In genomic region chr11:21024111-21024510, GRCm38 (mm10) we compare ENCODE assay signal across 22 mouse cellular contexts.
DNase-seq lines count a peak whose midpoint lies in the region; ATAC-seq and TF ChIP-seq lines count a peak whose summit lies in the region.
"Had no signal": no experiment of that assay in that cellular context is flagged by ENCODE, and none has a peak within 500 bp of the region (broad histone marks: within the 10 kb centered on the region; RNA-seq: fewer than 3 reads in every experiment).

No protein-coding gene starts in this region.

- H3K4me3 ChIP-seq in forebrain, embryonic 16.5 days (replicated peaks; ENCODE audit: low read length): no peak overlapping the region
- H3K4me3 ChIP-seq in forebrain, embryonic 10.5 days: no peak overlapping the region
- H3K4me3 ChIP-seq in heart, embryonic 10.5 days: no peak overlapping the region
- H3K4me3 ChIP-seq in lung, adult 2 months (replicated peaks; ENCODE audit: extremely low read depth, low read depth, low read length): no peak overlapping the region
- H3K4me3 ChIP-seq: embryonic facial prominence, embryonic 10.5 days; forebrain, embryonic 15.5 days; hindbrain, embryonic 15.5 days; liver, embryonic 12.5 days; neural tube, embryonic 13.5 days had no signal

- H3K36me3 ChIP-seq in forebrain, embryonic 16.5 days (ENCODE audit: control insufficient read depth, insufficient read depth): no peaks in the 10 kb centered on the region
- no peaks in the 10 kb centered on the region for H3K36me3 ChIP-seq in forebrain, embryonic 10.5 days (replicated peaks)
- no peaks in the 10 kb centered on the region for H3K36me3 ChIP-seq in heart, embryonic 10.5 days
- H3K36me3 ChIP-seq: embryonic facial prominence, embryonic 10.5 days; forebrain, embryonic 15.5 days; hindbrain, embryonic 15.5 days; liver, embryonic 12.5 days; neural tube, embryonic 13.5 days had no signal

- no peak for TF ChIP-seq CTCF in lung, adult 2 months (IDR thresholded peaks at IDR 0.05; ENCODE audit: insufficient read depth, low read length)

- no peak for DNase-seq in forebrain, embryonic 10.5 days (ENCODE audit: extremely low spot score, low spot score)
- peak; percentile 33 for DNase-seq in heart, embryonic 10.5 days (ENCODE audit: low spot score)
- no peak for DNase-seq in heart, adult 9 months (ENCODE audit: low spot score in 2 of 2)
- DNase-seq in lung, postnatal 36 days: peak; percentile 41
- no peak for DNase-seq in lung, adult 2 months
- DNase-seq in natural killer cell, adult 2 months (ENCODE audit: low spot score in 2 of 2): no peak
- DNase-seq in cerebellum, postnatal 4 days (ENCODE audit: low spot score in 2 of 2): no peak
- DNase-seq: adrenal gland, adult 8-10 months; cerebellum, adult 18-20 months; cerebellum, postnatal 36 days; gastrocnemius, postnatal 25 days; kidney, adult 9 months; left cerebral cortex, postnatal 4 days; right cerebral cortex, postnatal 25 days; thymus, postnatal 14 days had no signal

- H3K9ac ChIP-seq in forebrain, embryonic 16.5 days (replicated peaks; ENCODE audit: low read depth, low read length): no peak overlapping the region
- H3K9ac ChIP-seq: forebrain, embryonic 15.5 days; hindbrain, embryonic 15.5 days; liver, embryonic 12.5 days; neural tube, embryonic 13.5 days had no signal

- peak; percentile 34; the same call in 1 of the 2 replicates for ATAC-seq in forebrain, embryonic 16.5 days
- ATAC-seq: forebrain, embryonic 15.5 days; liver, embryonic 12.5 days had no signal

- no peaks in the 10 kb centered on the region for H3K27me3 ChIP-seq in forebrain, embryonic 16.5 days (replicated peaks; ENCODE audit: control insufficient read depth, insufficient read depth, low read length)
- no peaks in the 10 kb centered on the region for H3K27me3 ChIP-seq in forebrain, embryonic 10.5 days (ENCODE audit: poor library complexity, severe bottlenecking)
- H3K27me3 ChIP-seq in heart, embryonic 10.5 days (ENCODE audit: insufficient read depth, poor library complexity, severe bottlenecking): no peaks in the 10 kb centered on the region
- H3K27me3 ChIP-seq: forebrain, embryonic 15.5 days; hindbrain, embryonic 15.5 days; liver, embryonic 12.5 days; neural tube, embryonic 13.5 days had no signal

- 55% methylated on average over 4 of the region's 4 CpGs for WGBS in forebrain, embryonic 16.5 days
- WGBS in forebrain, embryonic 10.5 days: 95% methylated on average over 4 of the region's 4 CpGs
- WGBS in heart, embryonic 10.5 days: 82% methylated on average over 4 of the region's 4 CpGs
- 38% methylated on average over 4 of the region's 4 CpGs for WGBS in lung, adult 2 months

- no peaks in the 10 kb centered on the region for H3K9me3 ChIP-seq in forebrain, embryonic 16.5 days (ENCODE audit: control insufficient read depth, low read length)
- peaks cover 4% of the 10 kb centered on the region; the same call in 1 of the 2 replicates for H3K9me3 ChIP-seq in forebrain, embryonic 10.5 days
- no peaks in the 10 kb centered on the region for H3K9me3 ChIP-seq in heart, embryonic 10.5 days
- H3K9me3 ChIP-seq: embryonic facial prominence, embryonic 10.5 days; forebrain, embryonic 15.5 days; hindbrain, embryonic 15.5 days; liver, embryonic 12.5 days; neural tube, embryonic 13.5 days had no signal

- H3K27ac ChIP-seq in forebrain, embryonic 16.5 days (ENCODE audit: low read length): no peak overlapping the region
- H3K27ac ChIP-seq in forebrain, embryonic 10.5 days: no peak overlapping the region
- H3K27ac ChIP-seq in heart, embryonic 10.5 days: no peak overlapping the region
- H3K27ac ChIP-seq: embryonic facial prominence, embryonic 10.5 days; forebrain, embryonic 15.5 days; hindbrain, embryonic 15.5 days; liver, embryonic 12.5 days; neural tube, embryonic 13.5 days had no signal

- no peak overlapping the region for H3K4me2 ChIP-seq in forebrain, embryonic 16.5 days (ENCODE audit: low read length)
- H3K4me2 ChIP-seq: forebrain, embryonic 15.5 days; hindbrain, embryonic 15.5 days; liver, embryonic 12.5 days; midbrain, embryonic 11.5 days; neural tube, embryonic 13.5 days had no signal

- H3K4me1 ChIP-seq in forebrain, embryonic 16.5 days (replicated peaks; ENCODE audit: control insufficient read depth, insufficient read depth, low read length): 0 out of 2 replicates have a peak, but pooled peaks cover 3% of the 10 kb centered on the region
- H3K4me1 ChIP-seq in forebrain, embryonic 10.5 days: no peaks in the 10 kb centered on the region
- H3K4me1 ChIP-seq in heart, embryonic 10.5 days: no peaks in the 10 kb centered on the region
- no peaks in the 10 kb centered on the region; the same call in none of the 2 replicates for H3K4me1 ChIP-seq in lung, adult 2 months (ENCODE audit: control insufficient read depth, insufficient read depth, low read length)
- H3K4me1 ChIP-seq: embryonic facial prominence, embryonic 10.5 days; hindbrain, embryonic 15.5 days; liver, embryonic 12.5 days; neural tube, embryonic 13.5 days had no signal

- TF ChIP-seq POLR2A in lung, adult 2 months (IDR thresholded peaks at IDR 0.05; ENCODE audit: borderline replicate concordance, extremely low read depth, low read depth, low read length): no peak

Comparison
In these comparisons a context has a peak if more than half of its experiments do, and no peak if none do; other contexts are left out.
1. DNase-seq: peak in heart, embryonic 10.5 days (single experiment) and lung, postnatal 36 days (single experiment); none in forebrain, embryonic 10.5 days (single experiment), heart, adult 9 months (0 of 2), lung, adult 2 months (single experiment), natural killer cell, adult 2 months (0 of 2) and cerebellum, postnatal 4 days (0 of 2).